Mouse (Mus musculus) stomach, postnatal 0 days (tissue): ENCODE data around the gene Inpp5k.

Experiments used
- CTCF ChIP-seq: IDR thresholded peaks from 2 replicates; pipeline ENCODE4 v1.5.1; 2016; ENCODE audit warnings: antibody characterized with exemption, low read depth, mild to moderate bottlenecking, moderate library complexity
- EP300 ChIP-seq: optimal IDR thresholded peaks from 2 replicates; pipeline ENCODE3; 2016; ENCODE audit warnings: antibody characterized with exemption

DNA sequence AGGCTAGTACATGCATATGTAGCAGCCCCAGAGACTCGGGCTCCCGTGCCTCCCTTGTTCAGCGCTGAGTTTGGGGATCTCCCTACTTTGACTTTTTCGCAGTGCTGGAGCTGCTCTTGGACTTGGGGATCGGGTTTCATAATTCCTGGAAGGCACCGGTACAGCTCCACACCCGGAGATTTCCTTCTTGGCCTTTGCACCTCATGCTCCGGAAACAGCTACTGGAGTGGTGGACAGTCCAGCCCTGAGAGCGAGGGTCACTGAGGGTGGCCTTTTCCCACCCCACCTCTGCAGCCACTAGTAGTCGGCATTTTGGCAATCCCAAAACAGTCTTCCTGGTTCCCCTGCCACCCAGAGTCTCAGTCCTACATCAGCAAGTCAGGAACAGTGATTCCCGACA, 4.5 kb downstream of the Inpp5k start:
- 0 out of 2 replicates have a peak, but pooled peaks have one; percentile 1 for TF ChIP-seq CTCF
- TF ChIP-seq EP300 = no peak
